Mouse (Mus musculus) stomach, adult 2 months (tissue): ENCODE results near the gene Polrmt. TPM values are rescaled to one million over a fixed set of nuclear protein-coding genes. Genes with fewer than 3 reads are reported as not detected.

ENCODE experiments used
- polyA plus RNA-seq: library from polyadenylated mRNA; depleted of rRNA; stranded (reverse); fragments of >200 nt; gene quantifications from 2 replicates; pipeline ENCODE4 v1.2.3, GENCODE M21; 2012; rRNA removed

The Polrmt gene
- polyA plus RNA-seq: 31.4 and 34.4 TPM in 2 replicates

GRCm38 (mm10) chr10:79745898-79746773 lies at the start of gene Polrmt:
Polrmt (minus strand) TSS chr10:79746581.

GRCm38 (mm10) chr10:79793051-79793737 lies 46.8 kb upstream of the Polrmt start, which contains the start of gene Palm:
Palm (plus strand) TSS chr10:79793572.

GRCm38 (mm10) chr10:79790861-79791260 lies 44.5 kb upstream of the Polrmt start, which contains the start of gene Prss57:
Prss57 (minus strand) TSS chr10:79790961.

GRCm38 (mm10) chr10:79777103-79777531 lies 30.7 kb upstream of the Polrmt start, which contains the start of gene Fstl3:
Fstl3 (plus strand) TSS chr10:79777272.

GRCm38 (mm10) chr10:79766508-79767325 lies 20.3 kb upstream of the Polrmt start, which contains the start of gene Rnf126:
Rnf126 (minus strand) TSS chr10:79766952.

GRCm38 (mm10) chr10:79754856-79755516 lies 8.6 kb upstream of the Polrmt start, which contains the start of gene Fgf22:
Fgf22 (plus strand) TSS chr10:79755076.

GRCm38 (mm10) chr10:79716254-79716987 lies 30.0 kb downstream of the Polrmt start, which contains the start of gene Hcn2:
Hcn2 (plus strand) TSS chr10:79716634.

GRCm38 (mm10) chr10:79704065-79704969 lies 42.1 kb downstream of the Polrmt start, which contains the start of gene Bsg:
Bsg (plus strand) TSS chr10:79704491.

GRCm38 (mm10) chr10:79688720-79689119 lies 57.7 kb downstream of the Polrmt start, which contains the start of gene Gzmm:
Gzmm (plus strand) TSS chr10:79689020.

Other genes with a start within 250 kb of the Polrmt start
- gene Plpp2, start 212.8 kb downstream of the Polrmt start, polyA plus RNA-seq: 78.7 and 106 TPM in 2 replicates
- 60.5 and 88.5 TPM in 2 replicates for gene Mier2, start 191.4 kb downstream of the Polrmt start, polyA plus RNA-seq
- gene Theg, start 159.2 kb downstream of the Polrmt start, polyA plus RNA-seq: not detected in 2 replicates
- gene C2cd4c, start 132.6 kb downstream of the Polrmt start, polyA plus RNA-seq: 0.13 and 0.18 TPM in 2 replicates
- gene Shc2, start 108.7 kb downstream of the Polrmt start, polyA plus RNA-seq: 1.6 TPM in 2 replicates
- not detected in 2 replicates for gene Odf3l2, start 100.8 kb downstream of the Polrmt start, polyA plus RNA-seq
- 2.3 and 3.5 TPM in 2 replicates for gene Madcam1, start 82.0 kb downstream of the Polrmt start, polyA plus RNA-seq
- gene Tpgs1, start 77.2 kb downstream of the Polrmt start, polyA plus RNA-seq: 46.3 and 70.6 TPM in 2 replicates
- 128 and 187 TPM in 2 replicates for gene Cdc34, start 64.4 kb downstream of the Polrmt start, polyA plus RNA-seq
- gene Gzmm, start 57.6 kb downstream of the Polrmt start, polyA plus RNA-seq: 0.40 and 0.49 TPM in 2 replicates
- gene Bsg, start 42.1 kb downstream of the Polrmt start, polyA plus RNA-seq: 297 and 403 TPM in 2 replicates
- gene Hcn2, start 29.9 kb downstream of the Polrmt start, polyA plus RNA-seq: 4.5 and 13.1 TPM in 2 replicates
- gene Fgf22, start 8.5 kb upstream of the Polrmt start, polyA plus RNA-seq: 1.4 and 3.3 TPM in 2 replicates
- gene Rnf126, start 20.4 kb upstream of the Polrmt start, polyA plus RNA-seq: 95.5 and 175 TPM in 2 replicates
- 20.3 and 35.5 TPM in 2 replicates for gene Fstl3, start 30.7 kb upstream of the Polrmt start, polyA plus RNA-seq
- 0.06 TPM in 1 of 2 replicates, not detected in the other for gene Prss57, start 44.4 kb upstream of the Polrmt start, polyA plus RNA-seq
- 22.1 and 34.0 TPM in 2 replicates for gene Palm, start 47.0 kb upstream of the Polrmt start, polyA plus RNA-seq
- gene Misp, start 74.4 kb upstream of the Polrmt start, polyA plus RNA-seq: 27.0 and 27.4 TPM in 2 replicates
- gene Ptbp1, start 107.8 kb upstream of the Polrmt start, polyA plus RNA-seq: 94.3 and 115 TPM in 2 replicates
- gene Prtn3, start 127.9 kb upstream of the Polrmt start, polyA plus RNA-seq: 0.53 and 0.74 TPM in 2 replicates
- gene Plppr3, start 128.1 kb upstream of the Polrmt start, polyA plus RNA-seq: 1.6 and 2.0 TPM in 2 replicates
- gene Elane, start 139.7 kb upstream of the Polrmt start, polyA plus RNA-seq: 0.06 TPM in 1 of 2 replicates, not detected in the other
- gene Cfd, start 144.3 kb upstream of the Polrmt start, polyA plus RNA-seq: 72.2 and 178 TPM in 2 replicates
- 32.6 and 42.6 TPM in 2 replicates for gene Med16, start 162.3 kb upstream of the Polrmt start, polyA plus RNA-seq
- not detected in 2 replicates for gene Gm26602, start 164.3 kb upstream of the Polrmt start, polyA plus RNA-seq
- gene Kiss1r, start 170.4 kb upstream of the Polrmt start, polyA plus RNA-seq: 7.4 and 9.7 TPM in 2 replicates
- 255 and 260 TPM in 2 replicates for gene R3hdm4, start 174.6 kb upstream of the Polrmt start, polyA plus RNA-seq
- gene Arid3a, start 180.5 kb upstream of the Polrmt start, polyA plus RNA-seq: 7.4 and 10.0 TPM in 2 replicates
- 24.7 and 30.0 TPM in 2 replicates for gene Wdr18, start 213.6 kb upstream of the Polrmt start, polyA plus RNA-seq
- gene Grin3b, start 224.1 kb upstream of the Polrmt start, polyA plus RNA-seq: 0.12 TPM in 1 of 2 replicates, not detected in the other
- gene Tmem259, start 237.7 kb upstream of the Polrmt start, polyA plus RNA-seq: 256 and 400 TPM in 2 replicates
- 68.4 and 74.9 TPM in 2 replicates for gene Cnn2, start 242.0 kb upstream of the Polrmt start, polyA plus RNA-seq
- gene Abca7, start 249.9 kb upstream of the Polrmt start, polyA plus RNA-seq: 14.0 and 17.3 TPM in 2 replicates